Mouse (Mus musculus) kidney, embryonic 15.5 days (tissue): ENCODE data around the gene Coa4. TPM values are rescaled to one million over a fixed set of nuclear protein-coding genes. Genes with fewer than 3 reads are reported as not detected.
A peak's percentile ranks its signal among the peaks of the same experiment; 100 is the strongest.

Experiments
- ATAC-seq: fragments of 200-750 bp; cut with Nextera tagmentation; replicated peaks from 2 replicates; pipeline ENCODE4 v1.8.0; 2017; ENCODE audit warnings: moderate TSS enrichment; ENCODE audit not compliant: low FRiP score
- H3K27ac ChIP-seq: fragments of 300-500 bp; sonication (generic); 2 replicates; pipeline ENCODE4 v1.5.1; 2015; ENCODE audit warnings: mild to moderate bottlenecking, inconsistent platforms
- H3K27me3 ChIP-seq: fragments of 300-500 bp; sonication (generic); 2 replicates; pipeline ENCODE4 v1.6.1; 2015; ENCODE audit warnings: inconsistent platforms
- H3K36me3 ChIP-seq: fragments of 300-500 bp; sonication (generic); 2 replicates; pipeline ENCODE4 v1.6.1; 2015; ENCODE audit warnings: inconsistent platforms
- H3K4me1 ChIP-seq: fragments of 300-500 bp; sonication (generic); 2 replicates; pipeline ENCODE4 v1.6.1; 2015; ENCODE audit warnings: inconsistent platforms
- H3K4me2 ChIP-seq: fragments of 300-500 bp; sonication (generic); 2 replicates; pipeline ENCODE4 v1.6.1; 2015; ENCODE audit warnings: moderate library complexity, mild to moderate bottlenecking, inconsistent platforms
- H3K4me3 ChIP-seq: fragments of 300-500 bp; sonication (generic); replicated peaks from 2 replicates; pipeline ENCODE4 v1.5.1; 2015; ENCODE audit warnings: mild to moderate bottlenecking, inconsistent platforms
- H3K9ac ChIP-seq: fragments of 300-500 bp; sonication (generic); 2 replicates; pipeline ENCODE4 v1.6.1; 2015; ENCODE audit warnings: mild to moderate bottlenecking, inconsistent platforms
- H3K9me3 ChIP-seq: fragments of 300-500 bp; sonication (generic); replicated peaks from 2 replicates; pipeline ENCODE4 v1.6.1; 2016; ENCODE audit warnings: inconsistent platforms
- WGBS: fragments of 180-500 bp; shearing (Covaris S2); methylation state at CpG from one replicate; pipeline ENCODE4 v1.1.7; 2015; ENCODE audit warnings: mixed read lengths; 5-methylcytosine and 5-hydroxymethylcytosine counted together
- polyA plus RNA-seq: library from polyadenylated mRNA; unstranded; fragments of >200 nt; fragmentation: Nextera tagmentation; extraction: Ambion mirVana; gene quantifications from 2 replicates; pipeline ENCODE4 v1.2.1, GENCODE M21; 2015

Gene Coa4
- 23.3 and 24.9 TPM in 2 replicates for polyA plus RNA-seq

DNA sequence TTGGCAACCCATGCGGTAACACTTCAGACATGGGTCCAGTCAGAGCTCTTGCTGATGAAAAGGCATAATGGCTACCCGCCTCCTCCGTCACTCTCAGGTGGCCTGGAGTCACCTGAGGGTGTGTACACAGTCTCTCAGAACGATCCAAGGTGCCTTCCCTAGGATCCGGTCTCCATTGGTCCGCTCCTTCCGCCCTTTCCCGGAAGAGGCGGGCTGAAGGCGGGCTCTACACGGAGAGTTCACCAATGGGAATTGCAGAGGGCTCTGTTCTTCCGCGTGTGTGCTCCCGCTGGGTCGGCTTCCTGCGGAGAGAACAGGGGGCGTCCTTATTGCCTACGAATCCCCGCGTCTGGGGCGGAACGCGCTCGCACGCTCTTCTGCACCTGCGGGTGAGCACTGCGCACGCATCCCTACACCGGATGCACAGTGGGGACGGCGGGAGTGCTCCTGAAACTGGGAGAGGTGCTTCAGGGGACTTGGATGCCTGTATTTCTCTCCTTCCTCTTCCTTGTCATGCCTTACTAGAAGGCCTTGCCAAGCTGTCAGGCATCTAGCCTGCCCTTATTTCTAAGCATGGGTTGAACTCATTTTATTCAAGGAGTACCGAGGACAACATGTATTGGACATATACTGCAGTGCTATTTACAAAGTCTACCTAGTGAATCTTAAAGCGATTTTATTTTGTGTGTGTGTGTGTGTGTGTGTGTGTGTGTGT lies at the start of gene Coa4:
Coa4 (plus strand) TSS at position 268 of the 715 bp plus-strand sequence.
- H3K36me3 ChIP-seq = peaks cover 21% of the 10 kb centered on the region
- under 1% methylated on average over 33 of the region's 33 CpGs for WGBS
- peaks cover 9% of the 10 kb centered on the region for H3K4me1 ChIP-seq
- H3K27me3 ChIP-seq = no peaks in the 10 kb centered on the region
- H3K4me2 ChIP-seq = peak within 1 kb of the TSS; percentile 72
- H3K27ac ChIP-seq = peak within 1 kb of the TSS; percentile 95
- peak within 1 kb of the TSS; percentile 79 for H3K9ac ChIP-seq
- H3K9me3 ChIP-seq = no peaks in the 10 kb centered on the region
- peak within 1 kb of the TSS; percentile 79 for H3K4me3 ChIP-seq
- peak; percentile 99 for ATAC-seq

- Histone ChIP-seq H3K9me3 (no peaks in the 10 kb centered on the region), H3K27me3 (no peaks in the 10 kb centered on the region), H3K36me3 (no peaks in the 10 kb centered on the region), H3K9ac (no peak overlapping the region), H3K27ac (no peak overlapping the region), H3K4me2 (no peak overlapping the region), H3K4me3 (no peak overlapping the region), H3K4me1 (peaks cover 11% of the 10 kb centered on the region)
- WGBS = 46% methylated on average over 2 of the region's 2 CpGs
- ATAC-seq = no peak
Observed at GRCm38 (mm10) chr7:100487301-100487700, 49.6 kb upstream of the Coa4 start.

DNA sequence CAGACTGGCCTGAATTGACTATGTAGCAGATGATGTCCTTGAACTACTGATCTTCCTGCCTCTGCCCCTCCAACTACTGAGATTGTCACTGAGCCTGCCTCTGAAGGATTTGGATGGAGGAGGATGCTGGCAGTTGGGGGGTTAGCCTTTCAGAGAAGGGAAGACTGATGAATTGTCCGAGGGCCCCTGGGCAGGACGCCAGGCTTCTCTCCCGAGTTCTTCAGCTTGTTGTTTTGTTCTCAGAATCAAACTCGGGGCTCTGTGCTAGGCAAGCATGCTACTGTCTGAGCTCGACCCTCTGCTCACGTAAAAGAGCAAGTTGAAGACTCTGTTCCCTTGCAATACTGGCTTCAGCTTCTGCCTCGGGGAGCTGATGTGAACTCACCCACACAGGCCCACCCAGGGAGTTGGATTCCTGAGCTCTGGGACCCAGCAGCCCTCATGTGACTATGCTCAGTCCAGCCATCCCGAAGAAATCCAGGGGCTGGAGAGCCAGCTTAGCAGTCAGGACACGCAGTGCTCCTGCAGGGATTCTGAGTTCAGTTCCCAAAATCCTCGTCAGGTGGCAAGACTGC lies 48.3 kb upstream of the Coa4 start:
- no peak overlapping the region for H3K4me2 ChIP-seq
- ATAC-seq = no peak
- H3K36me3 ChIP-seq = no peaks in the 10 kb centered on the region
- no peaks in the 10 kb centered on the region for H3K9me3 ChIP-seq
- no peak overlapping the region for H3K27ac ChIP-seq
- 33% methylated on average over 10 of the region's 10 CpGs for WGBS
- peaks cover 23% of the 10 kb centered on the region for H3K4me1 ChIP-seq
- no peak overlapping the region for H3K4me3 ChIP-seq
- no peak overlapping the region for H3K9ac ChIP-seq
- no peaks in the 10 kb centered on the region for H3K27me3 ChIP-seq

DNA sequence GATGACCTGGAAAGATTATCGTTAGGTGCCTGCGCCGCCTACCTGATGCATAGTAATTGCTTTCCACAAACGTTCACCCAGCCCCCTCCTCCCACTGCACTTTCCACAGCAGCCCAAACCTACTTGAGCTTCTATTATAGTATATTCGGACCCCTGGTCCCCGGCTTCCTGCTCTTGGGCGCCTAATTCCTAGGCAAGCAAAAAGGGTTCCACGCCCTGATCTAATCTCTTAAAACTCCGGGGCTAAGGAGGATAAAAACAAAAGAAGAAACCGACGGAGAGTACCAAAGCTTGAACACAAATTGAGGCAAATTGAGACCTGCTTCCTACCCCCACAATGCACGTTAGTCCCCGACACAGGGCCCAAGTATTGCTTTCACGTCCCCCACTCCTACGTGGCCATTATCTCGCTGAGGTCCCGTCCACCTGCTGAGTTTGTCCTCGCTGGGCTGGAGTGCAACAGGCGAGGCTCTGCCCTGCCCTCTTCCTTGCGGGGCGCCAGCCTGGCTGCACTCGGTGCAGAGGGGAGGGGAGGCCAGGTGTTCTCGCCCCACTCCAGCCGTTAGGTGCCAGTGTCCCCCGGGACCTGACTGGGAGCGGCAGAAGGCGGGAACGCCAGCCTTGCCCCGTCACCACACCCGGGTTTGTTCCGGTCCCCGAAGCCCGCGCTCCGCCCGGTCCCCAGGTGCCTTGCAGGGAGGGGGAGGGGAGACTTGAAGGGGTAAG lies 44.3 kb upstream of the Coa4 start:
- H3K27ac ChIP-seq = peak overlapping the region; percentile 88
- no peaks in the 10 kb centered on the region for H3K27me3 ChIP-seq
- ATAC-seq = peak; percentile 57
- peaks cover 12% of the 10 kb centered on the region for H3K36me3 ChIP-seq
- peaks cover 57% of the 10 kb centered on the region for H3K4me1 ChIP-seq
- peak overlapping the region; percentile 51 for H3K9ac ChIP-seq
- H3K9me3 ChIP-seq = no peaks in the 10 kb centered on the region
- peak overlapping the region; percentile 58 for H3K4me3 ChIP-seq
- H3K4me2 ChIP-seq = peak overlapping the region; percentile 97
- WGBS = 3% methylated on average over 36 of the region's 36 CpGs

DNA sequence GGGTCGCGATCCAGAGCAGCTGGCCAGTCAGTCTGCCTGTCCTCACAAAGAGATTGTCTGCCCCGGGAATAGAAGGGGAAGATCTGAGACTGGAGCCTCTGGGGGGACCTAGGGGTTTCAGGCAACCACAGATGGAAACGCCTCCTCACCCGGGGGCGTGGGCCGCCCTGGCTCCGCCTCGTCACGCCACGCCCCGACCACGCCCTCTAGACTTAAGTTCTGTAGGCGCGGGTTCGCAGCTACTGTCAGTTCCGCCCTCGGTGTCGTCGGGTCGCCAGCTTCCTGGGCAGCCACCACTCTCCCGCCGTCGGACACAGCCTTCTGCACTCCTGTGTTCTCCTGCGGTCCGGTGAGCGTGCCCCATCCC lies 43.8 kb upstream of the Coa4 start, which contains the start of gene Ucp2:
Ucp2 (plus strand) TSS at position 221 of the 367 bp plus-strand sequence.
- ATAC-seq = peak; percentile 72
- H3K36me3 ChIP-seq = peaks cover 17% of the 10 kb centered on the region
- peak within 1 kb of the TSS; percentile 51 for H3K9ac ChIP-seq
- peak within 1 kb of the TSS; percentile 88 for H3K27ac ChIP-seq
- peaks cover 57% of the 10 kb centered on the region for H3K4me1 ChIP-seq
- peak within 1 kb of the TSS; percentile 58 for H3K4me3 ChIP-seq
- WGBS = under 1% methylated on average over 26 of the region's 27 CpGs
- H3K4me2 ChIP-seq = peak within 1 kb of the TSS; percentile 97
- H3K27me3 ChIP-seq = no peaks in the 10 kb centered on the region
- H3K9me3 ChIP-seq = no peaks in the 10 kb centered on the region

DNA sequence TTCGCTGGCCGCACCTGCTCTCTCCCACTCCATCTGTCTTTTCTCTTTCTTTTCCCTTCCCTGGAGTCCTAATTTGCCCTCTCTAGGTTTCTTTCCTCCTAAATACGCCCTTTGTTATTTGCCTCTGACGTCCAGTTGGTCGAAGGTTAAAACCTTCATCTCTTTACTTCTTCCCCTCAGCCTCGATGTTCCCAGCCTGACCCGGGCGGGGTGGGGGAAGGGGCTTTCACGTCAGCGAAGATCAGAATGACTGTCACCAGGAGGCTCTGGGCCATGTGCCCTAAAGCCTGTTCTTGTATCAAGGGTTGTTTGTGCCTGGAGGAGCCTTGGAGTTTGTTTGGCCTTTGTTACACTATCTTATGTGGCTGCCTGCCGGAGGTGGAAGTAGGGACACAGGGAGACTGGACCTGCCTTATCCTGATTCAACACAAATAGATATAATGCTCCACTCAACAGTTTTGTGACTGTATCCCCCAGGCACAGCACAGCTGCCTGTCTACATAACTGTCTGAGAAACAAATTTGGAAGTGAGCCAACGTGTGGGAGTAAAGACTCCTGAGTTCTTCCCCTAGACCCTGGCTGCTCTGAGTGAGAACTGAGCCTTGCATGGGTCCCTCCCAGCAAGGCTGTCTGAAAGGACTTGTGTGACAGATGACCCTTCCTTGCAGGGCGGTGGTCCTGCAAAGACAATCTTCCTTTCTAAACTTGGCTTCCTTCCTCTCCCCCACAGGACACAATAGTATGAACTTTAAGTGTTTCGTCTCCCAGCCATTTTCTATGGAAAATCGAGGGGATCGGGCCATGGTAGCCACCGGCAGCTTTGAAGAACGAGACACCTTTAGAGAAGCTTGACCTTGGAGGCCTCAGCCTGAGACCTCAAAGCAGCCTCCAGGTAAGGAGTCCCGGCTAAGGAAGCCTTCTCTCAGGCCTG lies 43.1 kb upstream of the Coa4 start:
- Histone ChIP-seq H3K9me3 (no peaks in the 10 kb centered on the region), H3K4me2 (peak overlapping the region; percentile 97), H3K36me3 (peaks cover 24% of the 10 kb centered on the region), H3K9ac (peak overlapping the region; percentile 51), H3K27ac (peak overlapping the region; percentile 88), H3K4me1 (peaks cover 52% of the 10 kb centered on the region), H3K27me3 (no peaks in the 10 kb centered on the region), H3K4me3 (peak overlapping the region; percentile 58)
- WGBS = 11% methylated on average over 19 of the region's 19 CpGs
- ATAC-seq = peak; percentile 65

GRCm38 (mm10) chr7:100494415-100494831 lies 42.4 kb upstream of the Coa4 start:
- ATAC-seq = 0 out of 2 replicates have a peak, but pooled peaks have one; percentile 4
- 75% methylated on average over 7 of the region's 7 CpGs for WGBS
- H3K4me1 ChIP-seq = peaks cover 51% of the 10 kb centered on the region
- no peaks in the 10 kb centered on the region for H3K9me3 ChIP-seq
- peak overlapping the region; percentile 58 for H3K4me3 ChIP-seq
- peaks cover 30% of the 10 kb centered on the region for H3K36me3 ChIP-seq
- no peaks in the 10 kb centered on the region for H3K27me3 ChIP-seq
- H3K27ac ChIP-seq = peak overlapping the region; percentile 88
- peak overlapping the region; percentile 51 for H3K9ac ChIP-seq
- peak overlapping the region; percentile 97 for H3K4me2 ChIP-seq

- Histone ChIP-seq H3K4me1 (peaks cover 51% of the 10 kb centered on the region), H3K36me3 (peaks cover 36% of the 10 kb centered on the region), H3K4me2 (peak overlapping the region; percentile 97), H3K27me3 (no peaks in the 10 kb centered on the region), H3K27ac (peak overlapping the region; percentile 88), H3K4me3 (peak overlapping the region; percentile 58), H3K9ac (peak overlapping the region; percentile 16; the same call in 1 of the 2 replicates), H3K9me3 (no peaks in the 10 kb centered on the region)
- ATAC-seq = no peak
- WGBS = 51% methylated on average over 8 of the region's 8 CpGs
Observed at GRCm38 (mm10) chr7:100495042-100495441, 41.8 kb upstream of the Coa4 start.

DNA sequence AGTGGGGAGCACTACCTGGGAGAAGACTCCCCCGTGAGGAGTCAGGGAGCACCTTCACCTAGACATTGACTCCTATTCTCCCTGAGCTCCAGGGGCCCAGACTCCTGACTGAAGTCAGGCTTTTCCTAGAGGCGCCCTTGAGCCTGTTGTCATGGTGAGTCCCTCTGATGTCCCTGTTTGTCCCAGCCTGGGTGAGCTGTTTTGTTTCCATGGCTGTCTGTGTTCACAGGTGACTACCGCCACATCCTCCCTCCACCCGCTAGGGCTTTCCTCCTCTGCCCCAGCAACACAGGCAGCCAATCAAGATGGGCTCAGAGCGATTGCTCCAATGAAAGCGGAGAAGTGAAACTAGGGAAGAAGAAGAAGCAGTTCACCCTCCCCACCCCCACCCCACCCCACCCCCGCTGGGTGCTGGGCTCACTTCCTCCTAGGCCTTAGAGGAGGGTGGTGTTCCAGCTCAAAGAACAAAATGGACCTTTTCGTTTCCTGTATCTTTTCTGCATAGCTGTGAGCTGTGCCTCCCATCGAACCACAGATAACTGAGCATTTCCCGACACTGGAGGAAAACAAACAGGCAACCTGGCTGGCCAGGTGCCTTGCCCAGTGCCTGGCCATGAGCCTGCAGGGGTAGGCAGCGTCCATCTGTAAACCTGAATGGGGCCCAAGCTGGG lies 41.2 kb upstream of the Coa4 start:
- H3K9ac ChIP-seq = peak overlapping the region; percentile 16; the same call in 1 of the 2 replicates
- peak overlapping the region; percentile 97 for H3K4me2 ChIP-seq
- WGBS = 24% methylated on average over 11 of the region's 11 CpGs
- H3K27ac ChIP-seq = peak overlapping the region; percentile 88
- peaks cover 51% of the 10 kb centered on the region for H3K4me1 ChIP-seq
- peak overlapping the region; percentile 58 for H3K4me3 ChIP-seq
- ATAC-seq = peak; percentile 58
- no peaks in the 10 kb centered on the region for H3K9me3 ChIP-seq
- H3K36me3 ChIP-seq = peaks cover 42% of the 10 kb centered on the region
- H3K27me3 ChIP-seq = no peaks in the 10 kb centered on the region

DNA sequence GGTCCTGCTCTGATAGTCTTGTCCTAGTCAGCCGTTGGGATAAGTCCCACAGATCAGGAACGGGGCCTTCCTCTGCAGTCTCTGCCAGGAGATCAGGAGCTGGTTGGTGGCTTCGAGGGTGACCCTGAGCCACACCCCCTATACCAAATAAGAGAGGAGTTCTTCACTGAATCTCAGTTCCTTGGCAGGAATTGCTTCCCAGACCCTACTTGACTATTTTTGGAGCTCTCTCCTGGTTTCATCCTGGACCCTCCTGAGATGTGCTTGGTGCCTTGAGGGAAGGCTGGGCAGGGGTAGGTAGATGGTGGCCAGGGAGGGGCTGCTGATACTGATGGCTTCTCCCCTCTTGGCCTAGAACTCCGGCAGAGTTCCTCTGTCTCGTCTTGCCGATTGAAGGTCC lies 40.5 kb upstream of the Coa4 start:
- 0 out of 2 replicates have a peak overlapping the region, but pooled peaks have one; percentile 58 for H3K4me3 ChIP-seq
- WGBS = 78% methylated on average over 6 of the region's 6 CpGs
- no peaks in the 10 kb centered on the region for H3K27me3 ChIP-seq
- H3K9me3 ChIP-seq = no peaks in the 10 kb centered on the region
- H3K9ac ChIP-seq = no peak overlapping the region
- peak overlapping the region; percentile 88 for H3K27ac ChIP-seq
- peaks cover 51% of the 10 kb centered on the region for H3K4me1 ChIP-seq
- peaks cover 42% of the 10 kb centered on the region for H3K36me3 ChIP-seq
- peak overlapping the region; percentile 97 for H3K4me2 ChIP-seq
- ATAC-seq = no peak

GRCm38 (mm10) chr7:100496791-100497190 lies 40.1 kb upstream of the Coa4 start:
- Histone ChIP-seq H3K9me3 (no peaks in the 10 kb centered on the region), H3K27me3 (no peaks in the 10 kb centered on the region), H3K9ac (no peak overlapping the region), H3K4me2 (no peak overlapping the region), H3K27ac (no peak overlapping the region), H3K36me3 (peaks cover 42% of the 10 kb centered on the region), H3K4me1 (peaks cover 51% of the 10 kb centered on the region), H3K4me3 (no peak overlapping the region)
- no peak for ATAC-seq
- 96% methylated on average over 9 of the region's 9 CpGs for WGBS
